Mouse (Mus musculus): ENCODE data around the gene Mptx1. TPM values are rescaled to one million over a fixed set of nuclear protein-coding genes. Genes with fewer than 3 reads are reported as not detected.
"Not testable (repeated sequence)": the region's sequence is repeated elsewhere in the genome, so short reads cannot be mapped to it uniquely, and the experiment has no call there.

Gene Mptx1
- not detected for total RNA-seq (2021)

- no peak for DNase-seq
These were observed at the start of gene Mptx1 for GRCm38 (mm10) chr1:174330218-174330617. Gene Mptx1, plus strand, starts transcription at chr1:174330518.

- no peak for DNase-seq
These were observed 27.2 kb upstream of the Mptx1 start for GRCm38 (mm10) chr1:174303162-174303561.

GRCm38 (mm10) chr1:174317308-174317707 lies 13.0 kb upstream of the Mptx1 start:
- no peak for DNase-seq

- DNase-seq = not testable (repeated sequence)
These were observed 23.3 kb downstream of the Mptx1 start for GRCm38 (mm10) chr1:174353636-174354035.

- no peak for DNase-seq
These were observed 24.3 kb downstream of the Mptx1 start for GRCm38 (mm10) chr1:174354640-174355039.

GRCm38 (mm10) chr1:174364882-174365451 lies 34.6 kb downstream of the Mptx1 start, which contains the start of gene Olfr417:
Gene Olfr417, plus strand, starts transcription at chr1:174365122.
- no peak for DNase-seq

GRCm38 (mm10) chr1:174373799-174374198 lies 43.5 kb downstream of the Mptx1 start:
- no peak for DNase-seq

Other genes with a start within 250 kb of the Mptx1 start
- not detected for gene Olfr429, start 246.2 kb upstream of the Mptx1 start, total RNA-seq (2021)
- gene Olfr427, start 233.6 kb upstream of the Mptx1 start, total RNA-seq (2021) = not detected
- gene Olfr231, start 209.4 kb upstream of the Mptx1 start, total RNA-seq (2021) = not detected
- gene Olfr424, start 199.0 kb upstream of the Mptx1 start, total RNA-seq (2021) = not detected
- gene Olfr420, start 174.9 kb upstream of the Mptx1 start, total RNA-seq (2021) = not detected
- gene Spta1, start 157.7 kb upstream of the Mptx1 start, total RNA-seq (2021) = 10 to 100 TPM in 1 of 2 experiments, 1 to 10 TPM in 1; 9.8 to 13.5 TPM
- gene Olfr419, start 78.5 kb upstream of the Mptx1 start, total RNA-seq (2021) = not detected
- gene Olfr417, start 34.6 kb downstream of the Mptx1 start, total RNA-seq (2021) = not detected
- gene Olfr248, start 60.5 kb downstream of the Mptx1 start, total RNA-seq (2021) = not detected
- not detected for gene Olfr414, start 93.5 kb downstream of the Mptx1 start, total RNA-seq (2021)
- not detected for gene Olfr220, start 111.6 kb downstream of the Mptx1 start, total RNA-seq (2021)
- gene Fmn2, start 171.3 kb downstream of the Mptx1 start, total RNA-seq (2021) = under 1 TPM; 0.36 to 0.52 TPM